Mouse (Mus musculus): ENCODE measurements around the gene Olfr1364.

GRCm38 (mm10) chr13:21549487-21549886 is 32.1 kb downstream of the Olfr1364 start:
- TF ChIP-seq CTCF (IDR thresholded peaks at IDR 0.05; ENCODE audit: low read depth) (no peak), EP300 (IDR thresholded peaks at IDR 0.05; ENCODE audit: low read depth) (no peak)
